Mouse (Mus musculus) liver, embryonic 14.5 days (tissue): ENCODE results near the gene Taf11. TPM values are rescaled to one million over a fixed set of nuclear protein-coding genes. Genes with fewer than 3 reads are reported as not detected.

Experiments used
- ATAC-seq: fragments of 200-750 bp; cut with Nextera tagmentation; 2 replicates; pipeline ENCODE4 v1.8.0; 2017; ENCODE audit warnings: moderate number of reproducible peaks, mild to moderate bottlenecking, moderate library complexity; ENCODE audit not compliant: insufficient read depth
- DNase-seq, 3 experiments: peaks; one replicate each; pipeline ENCODE4 v3.0.0-alpha.2; 2012 to 2013; ENCODE audit warnings: low read depth in 3 of 3, low spot score in 3 of 3
- H3K27ac ChIP-seq: fragments of 300-500 bp; sonication (generic); 2 replicates; pipeline ENCODE4 v1.5.1; 2014; ENCODE audit warnings: moderate library complexity, mild to moderate bottlenecking, control low read depth, inconsistent platforms
- H3K27me3 ChIP-seq: fragments of 300-500 bp; sonication (generic); 2 replicates; pipeline ENCODE4 v1.6.1; 2014; ENCODE audit warnings: mild to moderate bottlenecking, low read length, moderate library complexity; ENCODE audit not compliant: control insufficient read depth, insufficient read depth
- H3K36me3 ChIP-seq: fragments of 300-500 bp; sonication (generic); replicated peaks from 2 replicates; pipeline ENCODE4 v1.6.1; 2014; ENCODE audit warnings: low read depth; ENCODE audit not compliant: control insufficient read depth, insufficient read depth
- H3K4me1 ChIP-seq, 2 experiments: fragments of 200-500 bp in 1 of 2; fragments of 300-500 bp in 1 of 2; sonication (generic) in 1 of 2; replicated peaks; 2 replicates each; pipeline ENCODE4 v1.6.1; 2012 to 2014; ENCODE audit warnings: antibody characterized with exemption in 1 of 2, inconsistent platforms in 1 of 2, low read length in 1 of 2; ENCODE audit not compliant: control insufficient read depth in 2 of 2, insufficient read depth in 2 of 2
- H3K4me2 ChIP-seq: fragments of 300-500 bp; sonication (generic); 2 replicates; pipeline ENCODE4 v1.6.1; 2014; ENCODE audit warnings: low read depth, mild to moderate bottlenecking, control low read depth, moderate library complexity
- H3K4me3 ChIP-seq, 2 experiments: fragments of 200-500 bp in 1 of 2; fragments of 300-500 bp in 1 of 2; sonication (generic) in 1 of 2; 2 replicates each; pipeline ENCODE4 v1.5.1; 2012 to 2014; ENCODE audit warnings: low read depth in 2 of 2, low read length in 2 of 2, mild to moderate bottlenecking in 2 of 2, control low read depth in 1 of 2, inconsistent platforms in 1 of 2, moderate library complexity in 1 of 2; ENCODE audit not compliant: insufficient read depth in 1 of 2
- H3K9ac ChIP-seq: fragments of 300-500 bp; sonication (generic); replicated peaks from 2 replicates; pipeline ENCODE4 v1.6.1; 2014; ENCODE audit warnings: mild to moderate bottlenecking, control low read depth, moderate library complexity
- H3K9me3 ChIP-seq: fragments of 300-500 bp; sonication (generic); 2 replicates; pipeline ENCODE4 v1.6.1; 2016; ENCODE audit warnings: low read length, mixed read lengths; ENCODE audit not compliant: control insufficient read depth
- CTCF ChIP-seq: IDR thresholded peaks from 2 replicates; pipeline ENCODE4 v1.5.1; 2016; ENCODE audit warnings: antibody characterized with exemption, low read depth, control low read depth
- EP300 ChIP-seq: IDR thresholded peaks from 2 replicates; pipeline ENCODE4 v1.6.1; 2016; ENCODE audit warnings: antibody characterized with exemption, low read depth
- WGBS: fragments of 180-500 bp; shearing (Covaris S2); extraction: QIAGEN DNeasy Blood & Tissue Kit; methylation state at CpG from one replicate; pipeline ENCODE4 v1.1.7; 2014; ENCODE audit not compliant: insufficient replicate concordance; 5-methylcytosine and 5-hydroxymethylcytosine counted together
- polyA plus RNA-seq, 2 experiments: library from polyadenylated mRNA; depleted of rRNA in 1 of 2; stranded (reverse) in 1 of 2; unstranded in 1 of 2; fragments of >200 nt; fragmentation: Nextera tagmentation in 1 of 2; extraction: Ambion mirVana in 1 of 2; gene quantifications; 2 replicates each; pipeline versions ENCODE4 v1.2.1 to v1.2.3; 2012 to 2014

Taf11 gene
- polyA plus RNA-seq, 2 experiments: 16.9 to 24.1 TPM

DNA sequence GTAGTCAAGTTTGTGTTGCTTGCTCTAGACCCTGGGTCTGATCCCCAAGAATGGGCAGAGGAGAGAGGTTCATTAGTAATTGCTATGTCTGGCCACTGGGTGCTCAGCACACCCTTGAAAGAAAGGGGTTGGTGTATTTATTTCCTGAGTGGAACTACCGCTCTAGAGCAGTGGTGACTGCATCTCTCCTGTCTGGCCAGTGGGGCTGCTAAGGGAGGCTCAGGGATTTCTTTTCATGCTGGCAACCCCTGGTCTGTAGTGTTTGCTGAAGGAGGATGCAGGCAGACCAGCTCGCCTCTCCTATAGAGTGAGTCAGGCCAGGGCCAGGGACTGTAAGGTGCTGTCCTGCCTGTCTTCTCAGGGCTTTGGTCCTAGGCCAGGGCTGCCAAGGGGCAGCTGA is 37.5 kb upstream of the Taf11 start:
- Histone ChIP-seq H3K4me3 (no peak overlapping the region), H3K27ac (no peak overlapping the region), H3K27me3 (no peaks in the 10 kb centered on the region), H3K9ac (no peak overlapping the region), H3K4me2 (no peak overlapping the region), H3K9me3 (no peaks in the 10 kb centered on the region), H3K4me1 (no peaks in the 10 kb centered on the region), H3K36me3 (no peaks in the 10 kb centered on the region)
- TF ChIP-seq EP300 (no peak), CTCF (no peak)
- DNase-seq (no peak), ATAC-seq (no peak)
- 67% methylated on average over 2 of the region's 2 CpGs for WGBS

DNA sequence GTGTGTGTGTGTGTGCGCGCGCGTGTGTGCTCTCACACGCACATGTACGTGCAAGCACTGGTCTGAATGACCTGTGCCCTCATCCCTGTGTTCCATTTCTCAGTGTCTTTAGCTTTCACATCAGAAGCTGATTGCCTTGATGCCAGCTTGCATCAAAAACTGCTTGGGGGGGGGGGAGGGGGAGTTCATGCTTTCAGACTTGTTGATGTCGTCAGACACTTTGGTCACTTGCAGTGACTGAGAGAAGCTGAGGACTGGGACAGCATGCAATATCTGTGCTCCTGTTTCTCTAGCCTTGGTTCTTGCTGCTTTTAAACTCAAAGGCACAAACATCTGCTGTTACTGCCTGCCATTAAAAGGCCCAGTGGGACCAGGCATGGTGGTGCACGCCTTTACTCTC is 36.7 kb upstream of the Taf11 start:
- no peaks in the 10 kb centered on the region for H3K4me1 ChIP-seq
- no peaks in the 10 kb centered on the region for H3K36me3 ChIP-seq
- 85% methylated on average over 8 of the region's 8 CpGs for WGBS
- no peaks in the 10 kb centered on the region for H3K9me3 ChIP-seq
- no peak overlapping the region for H3K4me3 ChIP-seq
- no peak overlapping the region for H3K27ac ChIP-seq
- DNase-seq (no peak), ATAC-seq (no peak)
- H3K9ac ChIP-seq: no peak overlapping the region
- TF ChIP-seq CTCF: no peak
- no peak for TF ChIP-seq EP300
- no peaks in the 10 kb centered on the region for H3K27me3 ChIP-seq
- no peak overlapping the region for H3K4me2 ChIP-seq

DNA sequence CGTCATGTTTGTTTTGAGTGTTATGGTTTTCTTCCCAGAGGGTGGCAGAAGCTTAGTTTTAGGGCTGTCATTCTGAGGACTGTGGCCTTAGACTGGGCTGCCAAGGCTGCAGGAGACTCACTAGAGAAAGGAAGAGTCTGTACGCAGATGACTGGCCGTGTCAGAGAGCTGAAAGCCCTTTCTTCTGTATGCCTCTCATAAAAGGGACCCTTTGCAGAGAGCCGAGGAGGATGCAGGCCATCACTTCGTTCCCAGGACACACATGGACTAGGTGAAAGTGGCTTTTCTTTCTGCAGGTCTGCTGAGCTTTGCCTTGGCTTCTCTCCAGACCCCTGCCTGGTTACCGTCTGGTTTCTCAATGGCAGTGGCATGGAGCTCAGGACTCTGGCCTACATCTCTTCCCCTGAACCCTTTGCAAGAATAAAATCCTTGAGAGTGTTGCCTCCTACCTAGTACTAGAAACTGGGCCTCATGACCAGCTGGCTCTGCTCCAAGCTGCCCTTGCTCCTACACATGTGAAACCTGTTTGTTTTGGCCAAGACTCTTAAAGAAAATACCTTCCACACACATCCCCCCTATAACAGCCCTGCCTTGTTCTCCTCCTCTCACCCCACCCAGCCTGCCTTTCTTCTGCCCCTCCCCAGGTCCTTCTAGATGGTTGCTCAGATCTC is 36.0 kb upstream of the Taf11 start:
- ATAC-seq (no peak), DNase-seq (no peak)
- H3K4me3 ChIP-seq: no peak overlapping the region
- H3K9ac ChIP-seq: no peak overlapping the region
- TF ChIP-seq CTCF (no peak), EP300 (no peak)
- no peak overlapping the region for H3K4me2 ChIP-seq
- WGBS: 73% methylated on average over 6 of the region's 6 CpGs
- H3K36me3 ChIP-seq: no peaks in the 10 kb centered on the region
- no peak overlapping the region for H3K27ac ChIP-seq
- H3K9me3 ChIP-seq: no peaks in the 10 kb centered on the region
- H3K27me3 ChIP-seq: no peaks in the 10 kb centered on the region
- H3K4me1 ChIP-seq: no peaks in the 10 kb centered on the region

DNA sequence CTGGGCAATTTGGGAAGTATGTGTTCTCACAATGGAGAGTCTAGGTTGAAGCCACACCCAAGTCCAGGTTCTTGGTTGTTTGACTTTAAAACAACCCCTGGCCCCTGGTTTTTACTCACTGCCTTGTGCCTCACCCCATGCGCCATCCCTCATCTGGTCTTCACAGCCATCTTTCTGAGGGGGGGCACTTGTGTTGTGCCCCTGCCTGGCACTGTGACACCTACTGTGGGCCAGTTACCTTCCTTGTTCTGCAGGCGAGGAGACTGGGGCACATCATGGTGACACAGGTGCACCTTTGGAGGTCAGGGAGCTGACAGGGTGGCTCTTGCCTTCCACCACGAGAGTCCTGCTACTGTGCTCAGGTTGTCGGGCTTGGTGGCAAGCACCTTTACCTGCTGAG is 32.5 kb upstream of the Taf11 start:
- DNase-seq (no peak), ATAC-seq (no peak)
- no peaks in the 10 kb centered on the region for H3K9me3 ChIP-seq
- H3K9ac ChIP-seq: no peak overlapping the region
- H3K4me2 ChIP-seq: no peak overlapping the region
- TF ChIP-seq CTCF (no peak), EP300 (no peak)
- H3K27ac ChIP-seq: no peak overlapping the region
- H3K27me3 ChIP-seq: no peaks in the 10 kb centered on the region
- no peaks in the 10 kb centered on the region for H3K36me3 ChIP-seq
- H3K4me3 ChIP-seq: no peak overlapping the region
- peaks cover 0 to 2% of the 10 kb centered on the region in 2 experiments; a peak in 1 of 4 replicates for H3K4me1 ChIP-seq
- 66% methylated on average over 4 of the region's 4 CpGs for WGBS

DNA sequence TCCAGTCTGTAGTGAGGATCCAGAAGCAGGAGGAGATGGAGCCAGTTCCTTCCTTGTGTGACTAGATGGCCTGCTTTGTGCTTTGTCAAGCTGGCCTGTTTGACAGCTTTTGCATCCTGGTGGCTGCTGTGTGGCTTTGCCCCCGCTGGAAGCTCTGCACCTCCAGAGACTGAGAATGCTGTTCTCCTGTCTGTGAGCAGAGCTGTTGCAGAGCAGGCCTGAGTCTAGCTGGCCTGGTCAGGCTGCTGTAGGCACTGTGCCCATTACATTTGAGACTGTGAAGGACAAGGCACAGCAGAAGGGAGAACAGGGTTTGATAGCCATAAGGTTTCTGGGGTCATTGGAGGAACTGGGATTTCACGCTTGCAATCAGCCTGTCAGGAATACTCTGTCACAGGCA is 32.1 kb upstream of the Taf11 start:
- Histone ChIP-seq H3K9ac (no peak overlapping the region), H3K27me3 (no peaks in the 10 kb centered on the region), H3K4me1 (peaks cover 0 to 2% of the 10 kb centered on the region in 2 experiments; a peak in 1 of 4 replicates), H3K27ac (no peak overlapping the region), H3K4me2 (no peak overlapping the region), H3K4me3 (no peak overlapping the region), H3K9me3 (no peaks in the 10 kb centered on the region), H3K36me3 (no peaks in the 10 kb centered on the region)
- WGBS: 52% methylated on average over 2 of the region's 2 CpGs
- ATAC-seq: no peak
- no peak for TF ChIP-seq EP300
- no peak for TF ChIP-seq CTCF
- DNase-seq: no peak
